Mouse (Mus musculus) mesoderm, embryonic 11.5 days (tissue): ENCODE results near the gene Hkdc1.
"Not testable (repeated sequence)": the region's sequence is repeated elsewhere in the genome, so short reads cannot be mapped to it uniquely, and the experiment has no call there.

Experiments
- DNase-seq: peaks from one replicate; pipeline ENCODE4 v3.0.0-alpha.2; 2012; ENCODE audit warnings: low read depth, low spot score

Gene Hkdc1

GRCm38 (mm10) chr10:62422255-62422654 is at the start of gene Hkdc1:
TSS of gene Hkdc1 (minus strand) at chr10:62422491.
- DNase-seq, result no peak

GRCm38 (mm10) chr10:62471105-62471504 is 48.8 kb upstream of the Hkdc1 start:
- DNase-seq, result no peak

GRCm38 (mm10) chr10:62469736-62470135 is 47.4 kb upstream of the Hkdc1 start:
- no peak for DNase-seq

GRCm38 (mm10) chr10:62461321-62461720 is 39.0 kb upstream of the Hkdc1 start:
- no peak for DNase-seq

- DNase-seq, result not testable (repeated sequence)
These were observed 29.7 kb upstream of the Hkdc1 start for GRCm38 (mm10) chr10:62452001-62452400.

GRCm38 (mm10) chr10:62450280-62450640 is 28.0 kb upstream of the Hkdc1 start:
- no peak for DNase-seq

GRCm38 (mm10) chr10:62449364-62450279 is 27.3 kb upstream of the Hkdc1 start, which contains the start of the genes 4930507D05Rik and Supv3l1:
TSS of gene 4930507D05Rik (plus strand) at chr10:62449489.
TSS of gene Supv3l1 (minus strand) at chr10:62449738.
- DNase-seq, result peak; percentile 91

GRCm38 (mm10) chr10:62430427-62430826 is 8.1 kb upstream of the Hkdc1 start:
- no peak for DNase-seq

GRCm38 (mm10) chr10:62425081-62425871 is 3.0 kb upstream of the Hkdc1 start:
- DNase-seq, result no peak

GRCm38 (mm10) chr10:62421127-62421526 is 1.2 kb downstream of the Hkdc1 start:
- DNase-seq, result no peak

- no peak for DNase-seq
These were observed 1.9 kb downstream of the Hkdc1 start for GRCm38 (mm10) chr10:62420399-62420798.

GRCm38 (mm10) chr10:62419422-62419821 is 2.9 kb downstream of the Hkdc1 start:
- no peak for DNase-seq

- no peak for DNase-seq
These were observed 3.4 kb downstream of the Hkdc1 start for GRCm38 (mm10) chr10:62418831-62419356.

- DNase-seq, result no peak
These were observed 8.7 kb downstream of the Hkdc1 start for GRCm38 (mm10) chr10:62413606-62413982.

- DNase-seq, result no peak
These were observed 9.2 kb downstream of the Hkdc1 start for GRCm38 (mm10) chr10:62412906-62413605.

- DNase-seq, result no peak
These were observed 10.6 kb downstream of the Hkdc1 start for GRCm38 (mm10) chr10:62411431-62412410.

GRCm38 (mm10) chr10:62410943-62411342 is 11.3 kb downstream of the Hkdc1 start:
- peak; percentile 68 for DNase-seq

GRCm38 (mm10) chr10:62404901-62405300 is 17.4 kb downstream of the Hkdc1 start:
- DNase-seq, result peak; percentile 48

GRCm38 (mm10) chr10:62401641-62402111 is 20.6 kb downstream of the Hkdc1 start:
- DNase-seq, result no peak

- DNase-seq, result no peak
These were observed 39.3 kb downstream of the Hkdc1 start for GRCm38 (mm10) chr10:62383011-62383410.
